Mouse (Mus musculus): Measurements from ENCODE around the gene Fuca1. TPM values are rescaled to one million over a fixed set of nuclear protein-coding genes. Genes with fewer than 3 reads are reported as not detected.

The Fuca1 gene
- polyA plus RNA-seq, 1 experiment from 2014 or later: 65.1 TPM

DNA sequence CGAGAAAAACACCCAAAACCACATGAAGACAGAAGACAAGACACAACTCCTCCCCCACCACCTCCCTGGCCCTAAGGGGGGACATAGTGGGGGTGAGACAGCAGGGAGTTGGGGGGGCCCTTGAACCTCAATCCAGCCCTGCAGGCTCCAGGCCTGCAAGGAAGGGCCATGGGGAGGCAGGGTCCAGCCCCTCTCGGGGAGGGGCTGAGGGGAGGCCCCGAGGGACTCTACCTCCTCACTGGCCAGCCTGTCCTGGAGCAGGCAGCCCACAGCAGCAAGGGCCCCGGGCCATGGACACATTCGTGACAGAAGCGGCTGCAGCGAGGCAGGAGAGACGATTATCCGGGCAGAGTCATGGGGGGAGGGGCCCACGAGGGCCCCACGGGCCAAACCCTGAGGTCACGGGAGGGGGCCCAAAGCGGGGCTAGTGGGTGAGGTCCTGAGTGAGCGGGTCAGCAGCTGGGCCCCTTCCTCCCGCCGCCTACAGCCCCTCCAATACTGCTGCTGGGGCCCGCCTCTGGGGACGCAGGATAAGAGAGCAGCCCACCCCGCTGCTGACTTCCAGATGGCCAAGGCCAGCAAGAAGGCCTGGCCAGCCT, 47.8 kb downstream of the Fuca1 start:
- 0 out of 2 replicates have a peak, but pooled peaks cover 3% of the 10 kb centered on the region for H3K4me1 ChIP-seq (ENCODE audit: insufficient read depth)
- ATAC-seq (ENCODE audit: insufficient read depth) (no peak), DNase-seq (no peak)
- no peak for TF ChIP-seq CTCF (IDR thresholded peaks at IDR 0.05; ENCODE audit: low read depth)
- H3K36me3 ChIP-seq (ENCODE audit: insufficient read depth): peaks cover 52% of the 10 kb centered on the region
- H3K4me3 ChIP-seq (ENCODE audit: low read depth, low read length): no peak overlapping the region
- 47% methylated on average over 19 of the region's 19 CpGs for WGBS
- no peaks in the 10 kb centered on the region for H3K9me3 ChIP-seq (ENCODE audit: low read depth, low read length)
- no peak overlapping the region for H3K9ac ChIP-seq
- H3K27me3 ChIP-seq (ENCODE audit: insufficient read depth, low read length): no peaks in the 10 kb centered on the region
- H3K27ac ChIP-seq (ENCODE audit: low read depth): no peak overlapping the region
- H3K4me2 ChIP-seq: no peak overlapping the region

DNA sequence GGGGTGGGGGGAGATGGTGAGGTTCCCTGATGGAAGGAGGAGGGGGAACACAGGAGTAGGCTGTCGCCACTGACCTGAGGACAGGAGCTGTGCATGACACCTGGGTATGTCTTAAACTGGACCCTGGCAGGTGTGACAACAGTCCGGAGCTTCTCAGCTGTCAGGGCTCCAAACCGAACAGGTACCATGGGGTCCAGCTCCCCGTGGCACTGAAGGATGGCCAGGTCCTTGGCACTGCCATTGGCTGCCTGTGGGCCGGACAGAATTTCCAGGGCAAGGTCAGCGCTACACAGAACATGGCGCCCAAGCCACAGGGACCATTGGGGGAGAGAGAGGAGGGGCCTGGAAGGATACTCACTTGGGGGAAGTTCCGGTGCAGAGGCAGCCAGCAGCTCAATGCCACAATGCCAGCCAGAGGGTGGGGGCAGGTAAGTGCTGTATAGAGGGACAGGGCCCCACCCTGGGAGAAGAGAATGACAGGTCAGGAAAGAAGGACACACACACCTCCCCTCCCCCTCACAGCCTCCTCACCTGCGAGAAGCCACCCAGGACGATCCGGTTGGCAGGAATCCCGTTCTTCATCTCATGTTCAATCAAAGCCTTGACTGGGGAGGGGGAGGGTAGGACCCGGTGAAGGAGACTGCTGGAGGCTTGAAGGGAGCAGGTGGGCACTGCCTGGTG, 48.7 kb downstream of the Fuca1 start:
- Histone ChIP-seq H3K4me2 (no peak overlapping the region), H3K9me3 (ENCODE audit: low read depth, low read length) (no peaks in the 10 kb centered on the region), H3K27ac (ENCODE audit: low read depth) (no peak overlapping the region), H3K4me3 (ENCODE audit: low read depth, low read length) (no peak overlapping the region), H3K4me1 (ENCODE audit: insufficient read depth) (0 out of 2 replicates have a peak, but pooled peaks cover 3% of the 10 kb centered on the region), H3K9ac (no peak overlapping the region), H3K36me3 (ENCODE audit: insufficient read depth) (peaks cover 52% of the 10 kb centered on the region), H3K27me3 (ENCODE audit: insufficient read depth, low read length) (no peaks in the 10 kb centered on the region)
- ATAC-seq (ENCODE audit: insufficient read depth) (no peak), DNase-seq (no peak)
- TF ChIP-seq CTCF (IDR thresholded peaks at IDR 0.05; ENCODE audit: low read depth): no peak
- WGBS: 83% methylated on average over 13 of the region's 13 CpGs

DNA sequence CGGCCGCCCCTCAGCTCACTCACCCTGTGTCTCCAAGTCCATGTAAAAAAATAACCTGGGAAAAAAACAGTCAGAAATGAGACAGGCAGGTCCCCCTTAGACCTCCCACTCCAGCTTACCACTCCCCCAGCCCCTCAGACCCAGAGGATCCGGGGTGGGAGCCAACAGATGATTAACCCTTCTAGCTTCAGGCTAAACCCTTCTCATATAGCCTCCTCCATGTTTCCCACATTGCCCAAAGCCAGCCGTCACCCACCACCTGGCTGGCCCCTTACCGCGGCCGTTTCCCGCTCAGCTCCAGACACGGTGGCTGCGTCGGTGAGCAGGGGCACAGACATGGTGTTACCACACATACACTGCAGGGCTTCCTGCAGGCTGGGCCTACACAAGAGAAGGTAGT, 50.0 kb downstream of the Fuca1 start:
- Histone ChIP-seq H3K27me3 (ENCODE audit: insufficient read depth, low read length) (no peaks in the 10 kb centered on the region), H3K27ac (ENCODE audit: low read depth) (no peak overlapping the region), H3K9me3 (ENCODE audit: low read depth, low read length) (no peaks in the 10 kb centered on the region), H3K9ac (no peak overlapping the region; the same call in 1 of the 2 replicates), H3K4me2 (0 out of 2 replicates have a peak overlapping the region, but pooled peaks have one; percentile 86), H3K4me3 (ENCODE audit: low read depth, low read length) (no peak overlapping the region), H3K36me3 (ENCODE audit: insufficient read depth) (peaks cover 62% of the 10 kb centered on the region), H3K4me1 (ENCODE audit: insufficient read depth) (no peaks in the 10 kb centered on the region)
- WGBS: 89% methylated on average over 11 of the region's 11 CpGs
- ATAC-seq (ENCODE audit: insufficient read depth) (no peak), DNase-seq (no peak)
- TF ChIP-seq CTCF (IDR thresholded peaks at IDR 0.05; ENCODE audit: low read depth): no peak

DNA sequence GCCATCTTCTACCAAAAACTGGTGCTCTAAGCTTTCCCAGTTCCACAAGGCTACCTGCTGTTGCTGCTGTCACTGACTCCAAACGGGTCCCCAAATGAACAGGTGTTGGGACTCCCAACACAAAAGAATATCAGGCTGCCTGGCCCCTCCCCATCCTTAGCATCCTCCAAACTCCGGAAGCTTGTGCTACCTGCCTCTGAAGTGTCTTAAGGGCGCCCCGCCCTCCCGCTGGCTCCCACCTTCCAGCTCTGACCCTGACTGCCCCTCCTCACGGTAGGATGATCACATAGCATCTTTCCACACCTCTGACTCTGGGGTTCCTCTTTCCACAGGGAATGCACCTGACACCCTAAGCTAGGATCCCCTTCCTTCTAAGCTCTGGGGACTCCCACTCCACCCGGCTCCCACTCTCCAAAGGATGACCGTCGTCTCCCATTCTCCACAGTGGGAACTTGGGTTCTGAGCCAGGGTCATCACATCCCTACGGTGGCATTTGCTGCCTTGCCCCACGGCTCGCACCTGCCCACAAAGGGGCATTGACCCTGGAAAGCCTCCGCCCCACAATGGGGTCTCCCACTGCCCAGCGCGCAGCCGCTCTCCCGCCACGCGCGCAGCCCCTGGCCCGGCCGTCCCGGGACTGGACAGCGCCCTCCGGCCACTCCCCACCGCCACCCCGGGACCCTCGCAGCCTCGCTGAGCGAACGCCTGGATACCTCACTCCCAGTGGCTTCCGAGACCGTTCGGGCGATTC, 51.4 kb downstream of the Fuca1 start:
- peak overlapping the region; percentile 86 for H3K4me2 ChIP-seq
- ATAC-seq (ENCODE audit: insufficient read depth): peak; percentile 47
- WGBS: under 1% methylated on average over 35 of the region's 35 CpGs
- H3K36me3 ChIP-seq (ENCODE audit: insufficient read depth): peaks cover 62% of the 10 kb centered on the region
- H3K4me3 ChIP-seq (ENCODE audit: low read depth, low read length): peak overlapping the region; percentile 89
- no peaks in the 10 kb centered on the region for H3K27me3 ChIP-seq (ENCODE audit: insufficient read depth, low read length)
- no peak for DNase-seq
- no peaks in the 10 kb centered on the region for H3K4me1 ChIP-seq (ENCODE audit: insufficient read depth)
- H3K9ac ChIP-seq: peak overlapping the region; percentile 85
- TF ChIP-seq CTCF (IDR thresholded peaks at IDR 0.05; ENCODE audit: low read depth): no peak
- H3K27ac ChIP-seq (ENCODE audit: low read depth): peak overlapping the region; percentile 43; the same call in 1 of the 2 replicates
- H3K9me3 ChIP-seq (ENCODE audit: low read depth, low read length): no peaks in the 10 kb centered on the region

DNA sequence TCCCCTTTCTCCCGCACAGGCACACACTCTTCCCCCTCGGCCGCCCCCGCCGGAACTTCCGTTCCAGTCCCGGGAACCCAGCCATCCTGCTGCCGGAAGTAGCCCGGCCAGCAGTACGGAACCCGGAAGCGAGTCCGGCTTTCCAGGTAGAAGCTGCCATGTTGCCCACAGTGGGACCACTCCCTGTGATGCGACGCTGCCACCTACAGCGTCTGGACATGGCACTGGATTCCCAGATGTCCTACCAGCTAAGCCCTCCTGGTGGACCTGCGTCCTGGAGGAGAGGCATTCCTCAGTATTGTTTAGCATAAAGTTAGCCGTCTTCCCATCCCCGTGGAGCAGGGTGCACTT, 52.0 kb downstream of the Fuca1 start, which contains the start of gene Lypla2:
Lypla2 (minus strand) TSS at position 71 of the 351 bp plus-strand sequence.
- Histone ChIP-seq H3K4me1 (ENCODE audit: insufficient read depth) (no peaks in the 10 kb centered on the region), H3K9ac (peak within 1 kb of the TSS; percentile 85), H3K36me3 (ENCODE audit: insufficient read depth) (peaks cover 60% of the 10 kb centered on the region), H3K9me3 (ENCODE audit: low read depth, low read length) (no peaks in the 10 kb centered on the region), H3K27me3 (ENCODE audit: insufficient read depth, low read length) (no peaks in the 10 kb centered on the region), H3K27ac (ENCODE audit: low read depth) (peak within 1 kb of the TSS; percentile 43; the same call in 1 of the 2 replicates), H3K4me2 (peak within 1 kb of the TSS; percentile 86), H3K4me3 (ENCODE audit: low read depth, low read length) (peak within 1 kb of the TSS; percentile 89)
- WGBS: 1% methylated on average over 18 of the region's 19 CpGs
- ATAC-seq (ENCODE audit: insufficient read depth): peak; percentile 79
- no peak for TF ChIP-seq CTCF (IDR thresholded peaks at IDR 0.05; ENCODE audit: low read depth)
- DNase-seq: peak; percentile 91

DNA sequence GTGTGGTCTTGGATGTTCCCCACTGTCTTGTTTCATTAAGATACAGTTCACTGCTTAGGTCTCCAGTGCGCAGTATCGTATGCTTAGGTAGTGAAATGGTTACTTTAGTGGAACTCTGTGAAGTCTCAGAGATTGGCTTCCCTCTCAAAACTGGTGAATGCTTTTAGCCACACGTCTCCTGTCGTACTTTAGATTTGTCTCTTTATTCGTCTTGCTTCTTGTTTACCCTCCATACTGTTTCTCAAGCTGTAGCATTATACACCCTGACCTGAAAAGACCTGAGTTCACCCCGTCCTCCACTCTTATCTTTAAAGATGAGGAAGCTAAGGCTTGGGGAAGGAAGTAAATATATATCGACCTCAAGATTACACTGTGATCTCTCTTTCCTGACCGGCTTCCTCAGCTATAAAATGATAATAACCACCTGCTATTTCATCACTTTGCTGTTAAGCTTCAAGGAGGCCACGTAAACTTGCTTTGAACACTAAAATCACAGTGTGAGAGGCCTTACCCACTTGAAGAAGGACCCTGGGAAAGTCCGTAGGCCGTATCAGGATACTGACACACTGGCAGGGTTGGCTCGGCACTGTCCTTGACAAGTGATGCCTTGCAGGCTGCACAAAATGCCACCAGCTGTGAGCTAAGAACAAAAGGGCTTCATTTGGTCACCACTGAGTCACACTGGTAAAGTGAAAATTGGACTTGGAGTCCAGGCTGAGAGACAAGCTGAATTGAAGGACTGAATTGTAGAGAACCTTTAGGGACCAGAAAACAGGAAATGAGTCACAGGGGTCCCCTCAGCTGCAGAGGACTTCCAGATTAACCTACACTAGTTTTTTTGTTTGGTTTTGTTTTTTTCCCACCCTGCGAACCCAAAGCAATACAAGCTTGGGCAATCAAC, 52.6 kb downstream of the Fuca1 start:
- ATAC-seq (ENCODE audit: insufficient read depth) (no peak), DNase-seq (no peak)
- Histone ChIP-seq H3K9me3 (ENCODE audit: low read depth, low read length) (no peaks in the 10 kb centered on the region), H3K4me3 (ENCODE audit: low read depth, low read length) (peak overlapping the region; percentile 89), H3K4me2 (peak overlapping the region; percentile 86), H3K27me3 (ENCODE audit: insufficient read depth, low read length) (no peaks in the 10 kb centered on the region), H3K36me3 (ENCODE audit: insufficient read depth) (peaks cover 54% of the 10 kb centered on the region), H3K9ac (peak overlapping the region; percentile 85; the same call in 1 of the 2 replicates), H3K4me1 (ENCODE audit: insufficient read depth) (no peaks in the 10 kb centered on the region), H3K27ac (ENCODE audit: low read depth) (no peak overlapping the region)
- WGBS: 57% methylated on average over 13 of the region's 13 CpGs
- TF ChIP-seq CTCF (IDR thresholded peaks at IDR 0.05; ENCODE audit: low read depth): no peak
